Mouse (Mus musculus) adipocyte (in vitro differentiated cells): ENCODE results near the gene Fam92a.
"Not testable (repeated sequence)": the region's sequence is repeated elsewhere in the genome, so short reads cannot be mapped to it uniquely, and the experiment has no call there.

Experiments used
- DNase-seq: peaks from one replicate; pipeline ENCODE4 v3.0.0-alpha.2; 2016; ENCODE audit warnings: low spot score

The Fam92a gene

GRCm38 (mm10) chr4:12171318-12172091, at the start of gene Fam92a:
Gene Fam92a (minus strand): TSS chr4:12172015.
- DNase-seq: peak; percentile 58

DNA sequence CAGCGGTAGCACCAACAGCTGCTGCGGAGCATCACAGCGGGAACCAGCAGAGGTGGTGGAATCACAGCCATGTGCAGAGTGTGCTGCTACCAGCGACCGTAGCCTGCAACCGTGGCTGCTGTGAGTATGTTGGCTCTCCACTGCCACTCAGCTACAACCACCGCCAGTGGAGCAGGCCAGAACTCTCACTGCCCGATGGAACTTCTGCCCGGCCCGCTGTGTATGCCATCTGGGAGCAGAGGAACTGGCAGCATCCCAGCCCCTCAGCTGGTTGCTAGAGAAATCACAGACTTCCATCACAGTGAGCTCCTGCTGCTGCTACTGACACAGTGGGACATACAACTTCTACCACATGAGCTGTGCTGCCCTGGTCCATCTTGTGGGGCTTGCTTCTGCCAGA, 7.2 kb upstream of the Fam92a start:
- DNase-seq: no peak

GRCm38 (mm10) chr4:12170986-12171317, 863 bp downstream of the Fam92a start:
- DNase-seq: peak; percentile 47

- no peak for DNase-seq
Measured at GRCm38 (mm10) chr4:12147660-12148059, 24.2 kb downstream of the Fam92a start.

- DNase-seq: not testable (repeated sequence)
Measured at GRCm38 (mm10) chr4:12141516-12141915, 30.3 kb downstream of the Fam92a start.

GRCm38 (mm10) chr4:12140592-12141062, 31.2 kb downstream of the Fam92a start:
- DNase-seq: not testable (repeated sequence)

DNA sequence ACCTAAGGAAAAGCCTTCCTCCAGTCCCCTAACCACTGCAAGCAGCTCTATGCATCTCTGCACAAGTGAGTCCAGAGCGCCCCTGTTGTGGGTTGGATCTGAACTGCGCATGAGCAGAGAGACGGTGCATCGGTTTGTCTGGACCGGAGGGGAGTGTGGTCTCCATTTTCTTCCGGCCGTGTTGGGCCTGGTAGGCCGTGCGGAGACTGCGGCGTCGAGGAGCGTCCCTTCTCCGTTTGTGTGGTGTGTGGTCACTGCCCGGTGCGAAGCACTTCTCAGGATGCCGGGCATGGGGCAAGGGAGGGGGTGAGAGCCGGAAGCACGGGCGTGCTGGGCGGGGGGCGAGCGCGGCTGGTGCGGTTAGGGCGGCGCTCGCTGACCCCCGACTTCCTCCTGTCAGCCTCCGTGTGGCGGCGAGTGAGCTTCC, 31.7 kb downstream of the Fam92a start, which contains the start of gene Rbm12b1:
Gene Rbm12b1, plus strand, starts transcription at position 124 of the 427 bp plus-strand sequence.
- DNase-seq: peak; percentile 68
